Mouse (Mus musculus) ES-E14 (cell line): ENCODE data around the gene Fam229b.

Experiments
- CHD2 ChIP-seq: IDR thresholded peaks from 2 replicates; pipeline ENCODE4 v1.6.1; 2014; ENCODE audit warnings: mild to moderate bottlenecking, low read depth, low read length, inconsistent platforms
- HCFC1 ChIP-seq: IDR thresholded peaks from 2 replicates; pipeline ENCODE4 v1.6.1; 2012; ENCODE audit warnings: low read length, inconsistent platforms, borderline replicate concordance; ENCODE audit not compliant: insufficient read depth
- MAFK ChIP-seq: IDR thresholded peaks from 2 replicates; pipeline ENCODE4 v1.6.1; 2014; ENCODE audit warnings: mild to moderate bottlenecking, low read depth, low read length, inconsistent platforms; ENCODE audit not compliant: insufficient read depth

DNA sequence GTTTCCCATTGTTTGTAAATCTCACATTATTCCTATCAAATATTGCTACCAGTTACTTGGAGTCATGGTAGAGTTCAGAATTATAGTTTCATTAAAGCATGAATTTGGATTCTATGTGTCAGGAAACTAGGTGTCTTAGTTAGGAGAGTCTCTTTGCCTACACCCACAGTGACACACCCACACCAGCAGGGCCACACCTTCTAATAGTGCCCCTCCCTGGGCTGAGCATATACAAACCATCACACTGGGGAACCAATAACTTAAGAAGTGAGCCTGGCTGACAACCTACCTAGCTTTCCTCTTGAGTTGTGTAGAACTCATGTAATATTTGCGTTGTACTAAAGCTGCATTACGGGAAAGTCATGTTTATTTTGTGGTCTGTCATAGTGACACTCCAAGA lies 7.7 kb upstream of the Fam229b start:
- TF ChIP-seq CHD2 (no peak), HCFC1 (no peak), MAFK (no peak)
